Mouse (Mus musculus): Measurements from ENCODE around the gene Fuz.
A peak's percentile ranks its signal among the peaks of the same experiment; 100 is the strongest.

Fuz gene

DNA sequence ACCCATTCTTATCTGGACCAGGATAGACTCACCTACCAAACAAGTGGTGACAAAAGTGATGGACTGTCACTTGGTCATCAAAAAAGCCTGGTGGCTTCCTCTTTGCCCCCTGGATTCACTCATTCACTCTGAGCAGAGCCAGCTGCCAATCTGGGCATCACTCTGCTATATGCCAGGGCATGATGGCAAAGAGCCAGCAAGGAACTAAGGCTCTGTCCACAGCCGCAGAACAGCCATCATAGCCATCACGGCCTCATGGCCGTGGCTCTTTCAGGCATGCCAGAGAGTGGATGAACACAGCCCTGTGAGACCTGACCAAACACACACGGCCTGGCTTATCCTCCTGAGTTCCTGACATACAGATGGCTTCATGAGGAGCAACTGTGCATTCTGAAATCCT, 5.1 kb upstream of the Fuz start:
- peak; percentile 50 for DNase-seq

DNA sequence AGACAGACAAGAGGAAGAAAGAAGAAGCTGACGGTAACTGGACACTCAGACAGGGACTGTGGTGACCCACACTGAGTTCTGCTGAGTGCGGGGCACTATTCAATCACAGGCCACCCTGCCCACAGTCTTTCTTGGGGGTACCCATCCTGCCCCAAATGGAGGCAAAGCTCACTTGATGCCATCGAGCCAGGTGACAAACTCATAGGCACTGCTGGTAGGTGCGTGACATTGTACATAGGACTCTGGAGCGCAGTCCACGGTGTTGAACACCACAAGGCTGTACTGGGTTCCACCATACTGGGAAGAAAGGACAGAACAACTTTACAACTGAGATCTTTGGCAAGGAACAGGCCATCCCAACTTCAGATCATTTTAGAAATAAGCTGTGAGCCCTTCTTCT, 4.3 kb upstream of the Fuz start:
- DNase-seq, result peak; percentile 16

DNA sequence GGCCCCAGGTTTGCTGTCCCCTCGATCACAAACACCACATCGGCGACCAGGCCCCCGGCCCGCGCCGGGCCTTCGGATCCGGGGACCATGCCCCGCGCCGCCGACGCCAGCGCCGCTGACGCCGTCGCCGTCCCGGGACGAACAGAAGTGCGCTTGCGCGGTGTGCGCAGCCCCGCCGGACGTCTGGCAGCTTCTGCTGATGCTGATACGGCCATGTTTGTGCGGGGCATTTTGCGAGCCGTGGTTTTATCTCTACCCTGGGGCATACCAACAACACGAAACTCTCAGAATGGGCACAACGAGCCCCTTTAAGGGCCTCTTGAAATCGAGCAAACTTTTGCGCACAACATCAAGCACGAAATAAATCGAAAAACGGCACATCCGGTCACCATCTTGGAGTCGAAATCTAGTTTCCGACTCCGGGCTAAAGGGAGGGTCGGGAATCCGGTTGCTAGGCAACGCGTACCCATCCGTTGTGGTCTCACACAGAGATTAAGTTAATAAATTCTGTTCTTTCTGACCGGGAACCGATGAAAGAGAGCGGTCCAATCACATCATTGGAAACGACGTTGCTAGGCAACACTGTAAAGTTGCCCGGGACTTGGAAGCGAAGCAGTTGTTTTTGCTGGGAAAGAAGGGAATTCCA, 3.5 kb upstream of the Fuz start, which contains the start of gene Med25:
Gene Med25 (minus strand): TSS at position 437 of the 646 bp plus-strand sequence.
- DNase-seq, result peak; percentile 95

DNA sequence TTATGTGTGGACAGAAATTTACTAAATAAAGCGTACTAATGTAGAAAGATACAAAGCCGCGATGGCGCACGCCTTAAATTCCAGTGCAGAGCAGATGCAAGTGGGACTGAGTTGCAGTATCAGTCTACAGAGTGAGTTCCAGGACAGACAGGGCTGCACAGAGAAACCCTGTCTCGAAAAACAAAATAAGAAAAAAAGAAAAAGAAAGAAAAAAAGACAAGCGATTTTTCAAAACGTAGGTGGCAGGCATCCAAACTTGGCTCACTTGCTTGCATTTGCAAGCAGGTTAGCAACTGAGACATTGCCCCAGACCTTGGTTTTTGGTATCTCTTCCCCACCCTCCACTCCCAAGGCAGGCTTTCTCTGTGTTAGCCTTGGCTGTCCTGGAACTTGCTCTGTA, 2.7 kb upstream of the Fuz start:
- DNase-seq, result peak; percentile 26

DNA sequence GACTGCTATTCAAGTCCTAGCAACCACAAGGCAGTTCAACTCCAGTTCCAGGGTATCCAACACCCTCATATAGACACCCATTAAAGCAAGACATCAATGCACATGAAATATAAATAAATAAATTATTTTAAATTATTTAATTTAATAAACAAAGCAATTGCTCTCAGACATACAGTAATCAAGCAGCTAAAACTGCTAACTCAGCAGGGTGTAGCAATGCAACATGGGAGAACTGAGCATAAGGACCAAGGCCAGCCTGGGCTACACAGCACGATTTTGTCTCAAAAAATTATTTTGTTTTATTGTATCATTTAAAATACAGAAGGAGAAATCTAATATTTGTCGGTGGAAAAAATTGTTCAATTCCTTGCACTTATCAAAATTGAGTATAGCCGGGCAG, 1.7 kb upstream of the Fuz start:
- DNase-seq, result no peak

DNA sequence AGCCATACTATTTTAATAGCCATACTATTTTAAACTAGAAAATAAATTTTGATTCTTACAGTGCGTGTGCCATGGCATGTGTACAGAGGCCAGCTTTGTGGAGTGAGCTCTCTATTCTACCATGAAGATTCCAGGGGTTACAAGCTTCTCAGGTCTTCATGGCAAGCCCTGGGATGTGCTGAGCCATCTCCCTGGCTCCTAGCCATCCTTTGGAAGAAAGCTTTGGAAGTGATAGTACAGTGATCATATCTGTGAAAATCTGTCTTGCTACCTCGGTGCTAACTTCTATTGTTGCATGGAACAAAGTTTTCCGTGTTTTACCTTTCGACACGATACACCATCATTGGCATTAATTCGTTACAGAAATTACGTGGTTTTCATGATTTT, 680 bp upstream of the Fuz start:
- DNase-seq, result no peak

DNA sequence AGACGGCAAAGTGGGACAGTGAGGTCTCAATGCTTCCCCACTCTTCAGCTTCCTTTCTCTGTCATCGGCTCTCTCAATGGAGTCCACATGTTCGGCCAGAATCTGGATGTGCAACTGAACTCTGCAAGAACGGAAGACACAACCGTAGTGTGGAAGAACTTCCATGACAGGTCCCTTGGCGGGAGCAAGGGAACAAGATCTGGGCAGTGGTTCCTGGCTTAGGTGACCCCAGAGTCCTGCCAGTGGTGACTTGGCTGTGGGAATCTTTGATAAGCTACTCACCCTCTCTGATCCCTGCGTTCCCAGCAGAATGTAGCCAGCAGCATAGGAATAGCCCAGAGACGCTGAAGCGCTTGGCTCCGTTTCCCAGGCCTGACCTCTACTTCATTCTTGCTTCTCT, 620 bp downstream of the Fuz start:
- DNase-seq, result no peak

DNA sequence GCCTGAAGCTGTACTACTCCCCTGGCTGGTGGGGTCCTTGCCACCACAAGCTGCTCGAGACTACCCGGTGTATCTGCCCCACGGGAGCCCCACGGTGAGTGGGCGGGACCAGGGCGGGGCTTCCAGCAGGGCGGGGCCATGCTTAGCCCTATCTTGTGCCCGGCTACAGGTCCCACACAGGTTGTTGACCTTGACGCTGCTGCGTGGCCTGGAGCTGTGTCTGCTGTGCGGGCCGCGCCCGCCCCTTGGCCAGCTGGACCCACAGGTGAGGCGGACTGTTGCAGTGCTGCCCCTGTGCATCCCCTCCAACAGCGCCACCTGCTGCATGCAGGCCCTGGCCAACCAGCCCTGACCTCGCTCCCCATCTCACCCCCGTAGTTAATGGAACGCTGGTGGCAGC, 2.7 kb downstream of the Fuz start:
- peak; percentile 63 for DNase-seq

DNA sequence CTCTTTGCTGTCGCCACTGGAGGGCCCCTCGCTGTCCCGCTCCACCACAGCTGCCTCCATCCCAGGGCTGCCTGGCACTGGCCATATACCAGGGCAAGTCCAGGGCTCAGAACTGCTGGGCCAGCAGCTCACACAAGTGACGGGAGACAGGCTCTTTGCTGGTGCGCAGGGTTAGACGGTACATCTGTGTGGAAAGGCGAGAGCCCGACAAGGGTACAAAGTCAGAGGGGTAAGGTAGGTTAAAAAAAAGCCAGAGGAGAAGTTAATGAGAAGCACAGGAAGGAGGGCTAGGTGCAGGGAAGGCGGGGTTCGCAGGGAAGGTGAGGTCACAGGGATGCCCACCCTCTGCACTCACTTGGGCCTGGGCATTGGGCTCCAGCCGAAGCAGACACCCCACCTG, 4.8 kb downstream of the Fuz start:
- peak; percentile 38 for DNase-seq

DNA sequence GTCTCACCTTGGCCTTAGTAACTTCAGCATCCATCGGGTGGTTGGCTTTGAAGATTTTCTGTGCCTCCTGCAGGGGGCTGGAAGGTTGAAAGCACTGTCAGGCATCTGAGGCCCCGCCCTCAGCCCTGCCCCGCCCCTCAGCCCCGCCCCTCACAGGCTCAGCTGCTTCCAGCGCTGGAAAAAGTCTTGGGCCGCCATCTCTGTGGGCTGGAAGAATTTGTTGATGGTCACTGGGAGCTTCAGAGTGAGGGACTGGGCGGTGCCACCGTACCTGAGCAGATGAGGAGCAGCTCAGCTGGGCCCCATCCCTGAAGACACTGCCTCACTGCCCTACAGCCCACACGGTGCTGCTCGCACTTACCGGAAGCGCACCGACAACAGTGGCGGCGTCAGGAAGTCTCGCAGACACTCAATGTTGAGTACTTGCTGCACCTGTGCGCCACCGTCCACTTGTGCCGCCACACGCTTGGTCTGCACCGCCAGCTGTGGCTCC, 5.4 kb downstream of the Fuz start:
- peak; percentile 76 for DNase-seq

DNA sequence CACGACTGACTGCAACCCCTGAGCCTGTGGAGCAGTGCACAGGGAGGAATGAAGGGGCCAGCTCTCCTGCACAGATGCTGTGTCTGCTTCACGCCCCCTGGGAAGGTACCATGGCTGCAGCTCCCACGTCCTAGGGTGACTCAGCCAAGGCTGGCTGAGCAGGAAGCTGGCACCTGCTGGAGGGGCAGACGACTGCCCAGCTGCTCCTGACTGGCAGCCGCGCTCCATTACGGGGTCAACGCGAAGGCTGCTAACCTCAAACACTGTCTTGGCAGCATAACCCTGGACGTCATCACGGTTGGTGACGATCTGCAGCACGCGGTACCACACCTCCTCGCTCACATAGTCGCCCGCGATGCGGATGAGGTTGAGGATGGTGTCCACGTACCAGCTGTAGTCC, 9.6 kb downstream of the Fuz start:
- DNase-seq, result no peak

DNA sequence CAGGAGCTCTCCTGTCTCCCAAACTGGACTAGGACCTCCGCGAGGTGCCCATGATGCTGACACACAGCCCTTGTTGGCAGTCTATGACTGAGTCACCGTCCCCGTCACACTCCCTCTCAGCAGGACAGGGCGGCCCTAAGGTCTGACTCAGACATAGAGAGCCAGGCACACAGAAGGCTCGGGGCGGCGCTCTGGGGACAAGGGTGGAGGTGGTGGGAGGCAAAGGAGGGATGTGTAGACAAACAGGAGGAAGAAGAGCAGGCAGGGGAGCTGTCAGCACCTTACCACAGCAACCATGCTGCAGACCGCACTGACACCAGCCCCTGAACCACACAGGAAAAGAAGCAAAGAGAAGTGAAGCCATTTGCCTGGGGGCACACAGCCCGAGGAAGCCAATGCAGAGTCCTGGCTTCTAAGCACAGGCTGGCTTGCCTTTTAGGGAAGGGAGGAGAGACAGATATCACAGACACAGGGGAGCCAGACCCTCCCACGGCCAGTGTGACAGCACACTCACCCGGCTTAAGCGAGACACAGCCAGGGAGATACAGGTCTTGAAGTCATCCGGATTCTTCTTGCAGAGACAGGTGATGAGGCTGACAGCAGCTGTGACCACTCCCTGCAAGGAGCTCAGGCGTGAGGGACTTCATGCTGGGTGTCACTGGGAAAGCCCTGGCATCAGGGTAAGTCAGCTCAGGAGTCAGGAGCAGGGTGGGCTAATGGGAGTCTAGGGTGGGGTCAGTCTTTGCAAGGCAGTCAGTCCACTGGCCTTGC, 13.0 kb downstream of the Fuz start:
- DNase-seq, result no peak

DNA sequence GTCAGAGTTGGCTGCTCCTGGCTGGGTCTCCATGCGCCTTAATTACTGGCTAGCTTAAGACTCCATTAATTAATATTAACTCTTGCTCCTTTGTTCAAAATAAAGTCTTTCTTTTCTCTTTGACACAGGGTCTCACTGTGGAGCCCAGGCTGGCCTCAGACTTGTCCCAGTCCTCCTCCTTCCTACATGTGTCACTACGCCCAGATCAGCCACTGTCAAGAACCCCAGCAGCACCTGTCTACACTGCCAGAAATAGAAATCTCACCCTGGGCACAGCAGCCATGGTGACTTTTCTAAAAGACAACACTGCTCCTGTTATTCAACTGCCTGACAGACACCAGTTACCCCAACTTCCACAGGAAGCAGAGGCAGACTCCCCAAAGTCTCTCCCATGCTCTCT, 18.5 kb downstream of the Fuz start:
- DNase-seq, result no peak

DNA sequence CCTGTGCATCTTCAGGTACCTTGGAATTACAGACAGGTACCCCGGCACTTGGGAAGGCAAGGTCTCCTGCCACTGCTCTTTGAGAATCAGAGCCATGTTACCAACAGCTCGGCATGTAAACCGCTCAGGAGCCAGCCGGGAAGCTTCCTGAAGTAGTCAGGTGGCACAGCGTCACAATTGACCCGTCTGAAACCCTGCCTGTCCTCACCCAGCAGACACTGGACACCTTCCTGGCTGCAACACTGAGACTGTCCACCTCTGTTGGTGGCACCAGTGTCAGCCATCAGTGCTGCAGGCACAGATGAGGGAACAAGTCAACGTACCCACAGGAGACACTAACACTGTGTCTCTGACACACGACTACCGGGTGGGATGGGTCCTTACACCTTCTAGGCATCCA, 19.4 kb downstream of the Fuz start:
- DNase-seq, result no peak

DNA sequence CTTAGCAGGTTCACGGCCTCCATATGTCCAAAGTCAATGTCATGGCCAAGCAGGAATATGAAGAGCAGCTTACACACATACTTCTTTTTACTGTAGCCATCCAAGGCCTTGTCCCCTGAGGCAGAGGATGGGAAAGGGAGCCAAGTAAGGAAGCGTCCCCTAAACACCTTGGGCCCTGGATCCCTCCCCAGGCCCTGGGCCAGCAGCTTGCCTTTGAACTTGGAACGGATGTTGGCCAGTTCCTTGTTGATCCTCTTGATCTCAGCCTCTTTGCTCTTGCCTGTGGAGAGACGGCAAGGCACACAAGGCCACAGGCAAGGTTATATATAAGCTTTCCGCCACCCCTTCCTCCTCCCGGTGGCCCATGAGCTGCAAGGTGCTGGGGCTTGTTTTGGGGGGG, 20.3 kb downstream of the Fuz start:
- DNase-seq, result no peak

DNA sequence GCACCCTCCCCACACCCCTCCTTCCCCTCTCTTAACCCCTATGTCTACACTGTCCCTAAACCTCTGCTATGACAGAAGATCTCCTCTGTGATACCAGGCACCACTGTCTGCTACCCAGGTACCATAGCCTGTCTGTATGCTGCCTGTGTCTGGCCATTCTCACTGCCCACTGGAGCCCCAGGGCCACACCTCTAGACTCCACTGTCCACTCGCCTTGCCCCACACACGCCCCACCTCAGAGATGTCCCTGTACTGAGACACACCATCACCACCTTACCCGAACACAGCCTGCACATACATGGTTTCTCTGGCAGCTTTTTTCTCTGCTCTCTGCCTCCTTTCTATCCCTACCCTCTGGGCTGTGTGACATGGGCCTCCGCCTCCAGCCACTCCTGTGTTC, 21.0 kb downstream of the Fuz start:
- no peak for DNase-seq

DNA sequence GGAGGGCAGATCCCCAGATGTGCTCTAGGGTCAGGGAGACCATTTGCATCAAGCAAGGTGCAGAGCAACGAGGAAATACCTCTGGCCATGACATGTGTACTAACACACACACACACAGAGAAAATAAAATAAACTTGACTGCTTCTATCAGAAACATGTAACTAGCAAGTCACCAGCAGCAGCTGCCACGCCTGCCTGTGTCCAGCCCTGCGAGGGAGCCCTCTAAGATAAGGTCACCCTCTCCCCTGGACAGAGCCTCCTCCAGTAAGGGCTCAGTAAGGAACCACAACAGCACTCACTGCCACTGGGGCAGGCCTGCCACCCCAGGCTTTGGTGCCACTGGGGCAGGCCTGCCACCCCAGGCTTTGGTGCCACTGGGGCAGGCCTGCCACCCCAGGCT, 22.3 kb downstream of the Fuz start:
- no peak for DNase-seq

DNA sequence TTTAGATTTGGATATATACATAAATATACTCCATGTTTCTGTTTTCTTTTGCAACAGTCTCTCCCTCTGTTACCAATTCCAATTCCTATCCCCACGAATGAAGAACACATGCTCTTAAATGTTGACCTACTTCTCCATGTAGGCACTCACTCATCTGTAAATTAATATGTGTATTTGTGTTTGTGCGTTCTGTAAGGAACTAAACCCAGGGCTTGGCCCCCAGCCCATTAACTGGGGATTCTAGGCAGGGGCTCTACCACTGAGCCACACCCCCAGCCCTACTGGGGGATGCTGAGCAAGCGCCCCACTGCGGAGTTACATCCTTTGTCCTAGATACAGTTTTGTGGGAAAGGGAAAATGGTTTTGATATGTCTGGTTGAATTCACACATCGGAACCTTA, 23.2 kb downstream of the Fuz start:
- no peak for DNase-seq

DNA sequence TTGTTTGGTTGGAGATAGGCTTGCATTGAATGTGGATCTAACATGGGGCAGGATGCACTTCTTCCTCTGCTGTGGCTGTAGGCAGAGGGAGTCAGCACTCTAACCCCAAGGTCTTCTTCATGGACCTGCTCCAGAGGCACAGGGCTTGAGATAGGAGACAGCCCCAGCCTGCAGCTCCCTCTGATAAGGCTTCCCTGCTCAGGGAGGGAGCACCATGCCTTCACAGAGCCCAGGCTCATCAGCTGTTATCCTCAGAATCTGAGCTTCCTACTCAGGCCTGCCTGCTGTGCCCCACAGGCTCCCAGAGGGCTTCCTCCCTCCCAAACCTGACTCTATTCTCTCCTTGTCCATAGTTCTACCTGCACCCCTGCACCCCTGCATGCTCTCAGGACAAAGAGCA, 26.7 kb downstream of the Fuz start:
- no peak for DNase-seq

DNA sequence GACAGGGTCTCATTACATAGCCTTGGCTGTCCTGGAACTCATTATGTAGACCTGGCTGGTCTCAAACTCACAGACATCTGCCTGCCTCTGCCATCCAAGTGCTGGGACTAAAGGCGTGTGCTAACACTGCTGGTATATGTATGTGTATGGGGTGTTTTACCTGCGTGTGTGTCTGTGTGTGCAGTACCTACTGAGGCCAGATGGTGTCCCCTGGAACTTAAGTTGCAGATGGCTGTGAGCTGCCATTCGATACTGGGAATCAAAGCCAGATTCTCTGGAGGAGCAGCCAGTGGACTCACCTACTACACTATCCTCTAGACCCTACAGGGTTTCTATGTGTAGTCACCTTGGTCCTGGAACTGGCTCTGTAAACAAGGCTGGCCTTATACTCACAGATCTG, 29.6 kb downstream of the Fuz start:
- peak; percentile 66 for DNase-seq

DNA sequence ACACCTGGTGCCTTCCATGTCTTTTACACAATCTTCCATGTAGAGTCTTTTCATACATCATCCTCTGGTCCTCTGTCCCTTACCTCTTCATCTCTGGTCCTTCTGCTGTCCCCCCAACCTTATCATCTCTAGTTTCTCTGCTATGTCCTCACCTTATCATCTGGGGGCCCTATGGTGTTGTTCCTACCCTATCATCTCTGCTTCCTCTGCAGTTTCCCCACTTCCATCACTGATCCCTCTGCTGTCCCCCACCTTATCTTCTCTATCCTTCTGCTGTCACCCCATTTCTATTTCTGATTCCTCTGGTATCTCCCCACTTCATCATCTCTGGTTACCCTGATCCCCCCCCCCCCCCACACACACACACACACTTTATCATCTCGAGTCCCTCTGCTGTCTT, 32.7 kb downstream of the Fuz start:
- no peak for DNase-seq

DNA sequence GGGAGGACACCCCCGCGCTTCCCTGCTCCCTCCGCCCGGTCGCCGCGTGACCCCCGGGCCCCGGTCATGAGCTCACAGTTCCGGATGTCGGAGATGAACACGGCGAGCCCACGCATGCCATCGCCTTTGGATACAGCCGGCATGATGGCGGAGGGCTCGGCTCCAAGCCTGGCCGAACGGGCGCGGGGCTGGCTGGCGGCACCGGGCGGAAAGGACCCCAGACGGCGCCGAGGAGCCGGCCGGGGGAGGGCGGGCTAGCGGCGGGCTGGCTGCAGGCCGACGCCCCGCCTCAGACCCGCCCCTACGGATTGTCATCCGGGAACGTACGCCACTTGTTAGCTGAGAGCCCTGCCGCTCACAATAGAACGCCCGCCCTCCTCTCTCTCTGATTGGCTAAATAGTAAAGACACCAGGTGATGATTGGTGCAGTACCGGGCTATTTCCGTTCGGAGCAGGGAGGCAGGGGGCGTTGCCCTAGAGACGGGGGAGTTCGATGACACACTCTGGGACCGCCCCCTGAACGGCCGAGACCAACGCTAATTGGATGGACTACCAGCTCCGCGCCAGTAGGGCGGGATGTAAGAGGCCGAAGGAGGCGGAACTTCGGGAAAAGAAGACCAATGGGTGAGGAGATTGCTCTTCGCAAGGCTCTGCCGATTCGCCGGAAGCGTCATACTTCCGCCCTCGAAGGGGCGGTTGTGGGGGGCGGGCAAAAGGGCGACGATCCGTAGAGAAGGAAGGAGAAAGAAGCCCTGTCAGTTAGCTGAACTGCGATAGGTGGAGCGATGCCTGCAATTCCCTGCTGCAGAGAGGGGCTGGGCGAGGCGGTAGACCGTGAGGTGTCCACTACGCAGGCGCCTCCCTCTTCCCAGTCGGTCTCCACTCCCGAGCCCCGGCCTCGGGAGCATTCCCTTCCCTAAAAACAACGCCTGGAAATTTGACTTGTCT, 33.6 kb downstream of the Fuz start, which contains the start of gene Ap2a1:
Gene Ap2a1 (minus strand): TSS at position 293 of the 948 bp plus-strand sequence.
- DNase-seq, result peak; percentile 100

DNA sequence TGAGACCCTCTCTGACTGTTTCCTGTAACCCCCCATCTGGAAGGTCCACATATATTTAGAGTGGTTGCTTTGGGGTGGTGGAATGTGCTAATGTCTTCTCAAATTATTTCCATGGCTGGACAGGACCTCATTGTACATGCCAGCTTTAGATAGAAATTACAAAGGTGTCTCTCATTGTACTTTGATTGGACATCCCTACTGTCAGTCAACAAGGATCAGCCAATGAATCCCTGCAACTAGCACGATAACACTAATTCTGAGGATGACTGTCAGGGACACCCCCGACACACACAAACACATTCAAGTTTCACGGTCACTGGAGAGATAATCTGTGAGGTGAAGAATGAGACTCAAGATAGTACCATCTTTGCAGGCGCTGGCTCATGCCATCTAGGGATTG, 42.8 kb downstream of the Fuz start:
- no peak for DNase-seq

Measured in kidney, postnatal 10 days (tissue).